Mouse (Mus musculus) C2C12 (cell line): Measurements from ENCODE around the gene Actg2.

Source experiments
- CEBPB ChIP-seq: IDR thresholded peaks from one replicate; pipeline ENCODE4 v1.6.1; 2011; ENCODE audit warnings: low read depth, mild to moderate bottlenecking, control low read depth, moderate library complexity
- CTCF ChIP-seq: IDR thresholded peaks from one replicate; pipeline ENCODE4 v1.5.1; 2011; ENCODE audit not compliant: control insufficient read depth, insufficient read depth, insufficient read length
- MAX ChIP-seq: IDR thresholded peaks from one replicate; pipeline ENCODE4 v1.6.1; 2011; ENCODE audit warnings: mild to moderate bottlenecking, control low read depth
- MYOG ChIP-seq: IDR thresholded peaks from one replicate; pipeline ENCODE4 v1.6.1; 2011; ENCODE audit not compliant: control insufficient read depth, insufficient read length; ENCODE audit errors: extremely low read depth
- USF1 ChIP-seq: IDR thresholded peaks from one replicate; pipeline ENCODE4 v1.6.1; 2011; ENCODE audit warnings: low read depth, mild to moderate bottlenecking, control low read depth, moderate library complexity

DNA sequence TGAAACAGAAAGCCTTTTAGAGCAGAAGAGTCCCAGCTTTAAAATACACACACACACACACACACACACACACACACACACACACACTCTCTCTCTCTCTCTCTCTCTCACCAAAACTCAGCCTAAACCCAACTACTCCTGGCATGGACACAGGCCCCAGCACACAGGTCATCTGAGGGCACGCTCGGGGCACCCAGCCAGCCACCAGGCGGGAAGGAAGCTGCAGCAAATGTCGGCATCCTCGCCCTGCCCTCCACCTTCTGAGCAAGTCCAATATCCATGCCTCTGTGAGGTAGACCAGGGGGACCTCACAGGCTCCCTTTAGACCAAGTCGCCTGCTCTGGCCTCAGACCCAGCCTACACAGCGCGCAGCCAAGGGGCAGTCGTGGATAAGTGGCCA lies 62.8 kb downstream of the Actg2 start:
- no peak for TF ChIP-seq MAX
- no peak for TF ChIP-seq CTCF
- TF ChIP-seq USF1: no peak
- TF ChIP-seq CEBPB: no peak
- TF ChIP-seq MYOG: no peak
